Mouse (Mus musculus): ENCODE data around the gene Tnrc6c. TPM values are rescaled to one million over a fixed set of nuclear protein-coding genes. Genes with fewer than 3 reads are reported as not detected.

Gene Tnrc6c
- polyA plus RNA-seq, 1 experiment from 2014 or later, result 28.1 TPM

- WGBS, result 91% methylated on average over 5 of the region's 5 CpGs
- Histone ChIP-seq H3K4me1 (ENCODE audit: control insufficient read depth, insufficient read depth, low read length) (no peaks in the 10 kb centered on the region), H3K36me3 (ENCODE audit: control insufficient read depth, insufficient read depth, low read length) (peaks cover 64% of the 10 kb centered on the region), H3K4me2 (ENCODE audit: low read length) (no peak overlapping the region), H3K27me3 (ENCODE audit: control insufficient read depth, insufficient read depth, low read depth, low read length) (no peaks in the 10 kb centered on the region), H3K9me3 (replicated peaks; ENCODE audit: control insufficient read depth, low read length, poor library complexity, severe bottlenecking) (no peaks in the 10 kb centered on the region), H3K9ac (ENCODE audit: low read depth, low read length) (no peak overlapping the region), H3K4me3 (ENCODE audit: low read depth, low read length) (no peak overlapping the region), H3K27ac (ENCODE audit: low read length) (no peak overlapping the region)
- ATAC-seq, result no peak
Observed at GRCm38 (mm10) chr11:117738123-117738522, 84.0 kb downstream of the Tnrc6c start.

- Histone ChIP-seq H3K9me3 (replicated peaks; ENCODE audit: control insufficient read depth, low read length, poor library complexity, severe bottlenecking) (no peaks in the 10 kb centered on the region), H3K27ac (ENCODE audit: low read length) (no peak overlapping the region), H3K36me3 (ENCODE audit: control insufficient read depth, insufficient read depth, low read length) (peaks cover 64% of the 10 kb centered on the region), H3K9ac (ENCODE audit: low read depth, low read length) (no peak overlapping the region), H3K4me2 (ENCODE audit: low read length) (no peak overlapping the region), H3K4me1 (ENCODE audit: control insufficient read depth, insufficient read depth, low read length) (no peaks in the 10 kb centered on the region), H3K4me3 (ENCODE audit: low read depth, low read length) (no peak overlapping the region), H3K27me3 (ENCODE audit: control insufficient read depth, insufficient read depth, low read depth, low read length) (no peaks in the 10 kb centered on the region)
- 91% methylated on average over 6 of the region's 6 CpGs for WGBS
- no peak for ATAC-seq
Observed at GRCm38 (mm10) chr11:117741128-117741527, 87.0 kb downstream of the Tnrc6c start.

GRCm38 (mm10) chr11:117742243-117742642 is 88.2 kb downstream of the Tnrc6c start:
- H3K4me2 ChIP-seq (ENCODE audit: low read length), result no peak overlapping the region
- no peak overlapping the region for H3K9ac ChIP-seq (ENCODE audit: low read depth, low read length)
- WGBS, result 88% methylated on average over 8 of the region's 8 CpGs
- H3K36me3 ChIP-seq (ENCODE audit: control insufficient read depth, insufficient read depth, low read length), result peaks cover 59% of the 10 kb centered on the region
- H3K4me1 ChIP-seq (ENCODE audit: control insufficient read depth, insufficient read depth, low read length), result no peaks in the 10 kb centered on the region
- ATAC-seq, result no peak
- H3K4me3 ChIP-seq (ENCODE audit: low read depth, low read length), result no peak overlapping the region
- H3K27me3 ChIP-seq (ENCODE audit: control insufficient read depth, insufficient read depth, low read depth, low read length), result no peaks in the 10 kb centered on the region
- H3K27ac ChIP-seq (ENCODE audit: low read length), result no peak overlapping the region
- no peaks in the 10 kb centered on the region for H3K9me3 ChIP-seq (replicated peaks; ENCODE audit: control insufficient read depth, low read length, poor library complexity, severe bottlenecking)

- Histone ChIP-seq H3K4me1 (ENCODE audit: control insufficient read depth, insufficient read depth, low read length) (no peaks in the 10 kb centered on the region), H3K27ac (ENCODE audit: low read length) (no peak overlapping the region), H3K9me3 (replicated peaks; ENCODE audit: control insufficient read depth, low read length, poor library complexity, severe bottlenecking) (no peaks in the 10 kb centered on the region), H3K4me3 (ENCODE audit: low read depth, low read length) (no peak overlapping the region), H3K9ac (ENCODE audit: low read depth, low read length) (no peak overlapping the region), H3K36me3 (ENCODE audit: control insufficient read depth, insufficient read depth, low read length) (peaks cover 59% of the 10 kb centered on the region), H3K4me2 (ENCODE audit: low read length) (no peak overlapping the region), H3K27me3 (ENCODE audit: control insufficient read depth, insufficient read depth, low read depth, low read length) (no peaks in the 10 kb centered on the region)
- 91% methylated on average over 8 of the region's 8 CpGs for WGBS
- ATAC-seq, result no peak
Observed at GRCm38 (mm10) chr11:117742715-117743114, 88.6 kb downstream of the Tnrc6c start.

- 82% methylated on average over 4 of the region's 4 CpGs for WGBS
- Histone ChIP-seq H3K36me3 (ENCODE audit: control insufficient read depth, insufficient read depth, low read length) (peaks cover 56% of the 10 kb centered on the region), H3K4me1 (ENCODE audit: control insufficient read depth, insufficient read depth, low read length) (no peaks in the 10 kb centered on the region), H3K27ac (ENCODE audit: low read length) (no peak overlapping the region), H3K4me3 (ENCODE audit: low read depth, low read length) (no peak overlapping the region), H3K9me3 (replicated peaks; ENCODE audit: control insufficient read depth, low read length, poor library complexity, severe bottlenecking) (no peaks in the 10 kb centered on the region), H3K4me2 (ENCODE audit: low read length) (no peak overlapping the region), H3K27me3 (ENCODE audit: control insufficient read depth, insufficient read depth, low read depth, low read length) (no peaks in the 10 kb centered on the region), H3K9ac (ENCODE audit: low read depth, low read length) (no peak overlapping the region)
- ATAC-seq, result no peak
Observed at GRCm38 (mm10) chr11:117743454-117744030, 89.5 kb downstream of the Tnrc6c start.

GRCm38 (mm10) chr11:117748628-117749027 is 94.5 kb downstream of the Tnrc6c start:
- no peaks in the 10 kb centered on the region for H3K4me1 ChIP-seq (ENCODE audit: control insufficient read depth, insufficient read depth, low read length)
- ATAC-seq, result no peak
- no peak overlapping the region for H3K4me3 ChIP-seq (ENCODE audit: low read depth, low read length)
- no peak overlapping the region for H3K27ac ChIP-seq (ENCODE audit: low read length)
- H3K27me3 ChIP-seq (ENCODE audit: control insufficient read depth, insufficient read depth, low read depth, low read length), result no peaks in the 10 kb centered on the region
- no peak overlapping the region for H3K4me2 ChIP-seq (ENCODE audit: low read length)
- H3K9ac ChIP-seq (ENCODE audit: low read depth, low read length), result no peak overlapping the region
- H3K9me3 ChIP-seq (replicated peaks; ENCODE audit: control insufficient read depth, low read length, poor library complexity, severe bottlenecking), result no peaks in the 10 kb centered on the region
- peaks cover 48% of the 10 kb centered on the region for H3K36me3 ChIP-seq (ENCODE audit: control insufficient read depth, insufficient read depth, low read length)
- 92% methylated on average over 4 of the region's 4 CpGs for WGBS

GRCm38 (mm10) chr11:117749414-117749813 is 95.3 kb downstream of the Tnrc6c start:
- Histone ChIP-seq H3K27ac (ENCODE audit: low read length) (no peak overlapping the region), H3K36me3 (ENCODE audit: control insufficient read depth, insufficient read depth, low read length) (peaks cover 50% of the 10 kb centered on the region), H3K4me2 (ENCODE audit: low read length) (no peak overlapping the region), H3K4me1 (ENCODE audit: control insufficient read depth, insufficient read depth, low read length) (no peaks in the 10 kb centered on the region), H3K9me3 (replicated peaks; ENCODE audit: control insufficient read depth, low read length, poor library complexity, severe bottlenecking) (no peaks in the 10 kb centered on the region), H3K4me3 (ENCODE audit: low read depth, low read length) (no peak overlapping the region), H3K9ac (ENCODE audit: low read depth, low read length) (no peak overlapping the region), H3K27me3 (ENCODE audit: control insufficient read depth, insufficient read depth, low read depth, low read length) (no peaks in the 10 kb centered on the region)
- no peak for ATAC-seq
- 92% methylated on average over 10 of the region's 10 CpGs for WGBS

GRCm38 (mm10) chr11:117751544-117751943 is 97.5 kb downstream of the Tnrc6c start:
- ATAC-seq, result no peak
- WGBS, result 93% methylated on average over 6 of the region's 6 CpGs
- H3K4me2 ChIP-seq (ENCODE audit: low read length), result no peak overlapping the region

GRCm38 (mm10) chr11:117755891-117756290 is 101.8 kb downstream of the Tnrc6c start:
- no peak overlapping the region for H3K27ac ChIP-seq (ENCODE audit: low read length)
- H3K27me3 ChIP-seq (ENCODE audit: control insufficient read depth, insufficient read depth, low read depth, low read length), result no peaks in the 10 kb centered on the region
- peaks cover 70% of the 10 kb centered on the region for H3K36me3 ChIP-seq (ENCODE audit: control insufficient read depth, insufficient read depth, low read length)
- no peak overlapping the region for H3K4me3 ChIP-seq (ENCODE audit: low read depth, low read length)
- 96% methylated on average over 7 of the region's 7 CpGs for WGBS
- H3K4me1 ChIP-seq (ENCODE audit: control insufficient read depth, insufficient read depth, low read length), result no peaks in the 10 kb centered on the region
- no peak overlapping the region for H3K4me2 ChIP-seq (ENCODE audit: low read length)
- H3K9me3 ChIP-seq (replicated peaks; ENCODE audit: control insufficient read depth, low read length, poor library complexity, severe bottlenecking), result no peaks in the 10 kb centered on the region
- no peak overlapping the region for H3K9ac ChIP-seq (ENCODE audit: low read depth, low read length)
- ATAC-seq, result no peak

More at GRCm38 (mm10) chr11:117751544-117751943, 97.5 kb downstream of the Tnrc6c start:
- Histone ChIP-seq H3K4me3 (ENCODE audit: low read depth, low read length) (no peak overlapping the region), H3K27ac (ENCODE audit: low read length) (no peak overlapping the region), H3K36me3 (ENCODE audit: control insufficient read depth, insufficient read depth, low read length) (peaks cover 66% of the 10 kb centered on the region), H3K9me3 (replicated peaks; ENCODE audit: control insufficient read depth, low read length, poor library complexity, severe bottlenecking) (no peaks in the 10 kb centered on the region), H3K27me3 (ENCODE audit: control insufficient read depth, insufficient read depth, low read depth, low read length) (no peaks in the 10 kb centered on the region), H3K4me1 (ENCODE audit: control insufficient read depth, insufficient read depth, low read length) (no peaks in the 10 kb centered on the region), H3K9ac (ENCODE audit: low read depth, low read length) (no peak overlapping the region)
